Mouse (Mus musculus): ENCODE measurements at regions not wholly inside any gene's neighbourhood (a gene's known extent, or its start where the extent isn't known, plus 50 kb on each side); places are given as distances from the start of the nearest gene placed in this dataset.

DNA sequence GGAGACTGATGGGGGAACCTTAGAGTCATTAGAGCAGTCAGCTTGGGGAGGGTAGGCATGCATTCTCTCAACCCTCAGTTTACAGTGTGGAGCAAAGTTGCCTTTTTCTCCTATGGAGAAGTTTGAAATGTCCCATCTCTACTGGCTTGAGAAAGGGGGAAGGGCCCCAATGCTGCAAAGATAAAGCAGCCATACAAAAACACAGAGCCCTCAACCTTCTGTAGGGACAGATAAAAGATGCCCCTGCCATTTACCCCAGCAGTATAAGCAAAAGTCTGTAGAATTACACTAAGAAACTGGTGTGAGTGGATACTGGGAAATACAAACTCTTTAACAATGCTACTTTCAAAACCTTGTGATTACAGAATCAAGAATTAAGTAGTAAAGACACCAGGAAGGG is 71.9 kb upstream of the Tmem215 start:
- TF ChIP-seq CTCF (IDR thresholded peaks at IDR 0.05) = no peak
- ATAC-seq (ENCODE audit: low FRiP score) (no peak), DNase-seq (ENCODE audit: low spot score) (no peak)
- H3K9ac ChIP-seq (replicated peaks; ENCODE audit: low read length, poor library complexity, severe bottlenecking) = no peak overlapping the region
- no peaks in the 10 kb centered on the region for H3K4me1 ChIP-seq (ENCODE audit: insufficient read depth, low read length)
- H3K4me3 ChIP-seq (ENCODE audit: low read depth, low read length) = no peak overlapping the region
- no peaks in the 10 kb centered on the region for H3K9me3 ChIP-seq (ENCODE audit: low read length)
- H3K36me3 ChIP-seq (ENCODE audit: insufficient read depth, low read length) = no peaks in the 10 kb centered on the region
- H3K4me2 ChIP-seq (ENCODE audit: low read depth, low read length, poor library complexity, severe bottlenecking) = no peak overlapping the region
- no peaks in the 10 kb centered on the region for H3K27me3 ChIP-seq (ENCODE audit: insufficient read depth, low read length)
- no peak overlapping the region for H3K27ac ChIP-seq (ENCODE audit: low read depth, low read length)

DNA sequence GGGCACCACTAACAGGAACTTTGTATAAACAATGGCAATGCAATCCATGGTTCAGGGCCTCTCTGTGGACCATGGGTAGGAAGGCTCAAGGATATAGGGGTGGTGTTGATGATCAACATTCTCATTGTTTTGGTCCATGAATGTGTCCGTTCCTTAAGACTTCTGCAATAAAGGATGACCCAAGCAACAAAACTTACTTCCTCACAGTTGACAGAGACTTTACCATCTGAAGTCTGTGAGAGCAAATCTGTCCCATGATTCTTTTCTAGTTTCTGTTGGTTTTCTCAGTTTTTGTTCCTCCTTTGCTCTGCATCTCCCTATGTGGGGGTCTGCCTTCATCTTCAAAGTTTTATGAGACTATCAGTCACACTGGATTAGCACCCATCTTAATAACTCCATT is 81.8 kb upstream of the Tmem215 start:
- 82% methylated on average over 1 of the region's 1 CpGs for WGBS

DNA sequence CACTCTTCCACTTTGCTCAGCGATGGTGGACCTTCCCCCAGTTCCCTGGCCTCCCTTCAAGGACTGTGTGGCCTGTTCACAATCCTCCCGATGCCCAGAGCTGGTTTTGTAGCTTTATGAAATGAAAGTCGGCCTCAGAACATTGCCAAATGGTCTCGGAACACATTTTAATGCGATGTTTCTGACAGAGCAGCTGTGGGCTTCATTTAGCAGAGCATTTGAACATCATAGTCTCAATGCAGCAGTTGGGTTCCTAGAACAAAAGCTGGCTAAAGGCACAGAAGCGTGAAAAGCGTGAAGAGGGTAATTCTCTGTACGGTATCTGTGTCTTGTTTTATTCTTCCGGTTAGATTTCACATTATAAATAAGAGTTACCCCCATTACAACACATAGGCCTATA is 86.7 kb upstream of the Tmem215 start:
- Histone ChIP-seq H3K36me3 (ENCODE audit: insufficient read depth, low read length) (no peaks in the 10 kb centered on the region), H3K4me2 (ENCODE audit: low read depth, low read length, poor library complexity, severe bottlenecking) (no peak overlapping the region), H3K27me3 (ENCODE audit: insufficient read depth, low read length) (no peaks in the 10 kb centered on the region), H3K27ac (ENCODE audit: low read depth, low read length) (no peak overlapping the region), H3K9me3 (ENCODE audit: low read length) (no peaks in the 10 kb centered on the region), H3K4me1 (ENCODE audit: insufficient read depth, low read length) (no peaks in the 10 kb centered on the region), H3K9ac (replicated peaks; ENCODE audit: low read length, poor library complexity, severe bottlenecking) (no peak overlapping the region), H3K4me3 (ENCODE audit: low read depth, low read length) (no peak overlapping the region)
- ATAC-seq (ENCODE audit: low FRiP score) (no peak), DNase-seq (ENCODE audit: low spot score) (peak; percentile 14)
- TF ChIP-seq CTCF (IDR thresholded peaks at IDR 0.05) = no peak
- WGBS = 57% methylated on average over 9 of the region's 9 CpGs

More for the DNA sequence above, 81.8 kb upstream of the Tmem215 start:
- Histone ChIP-seq H3K4me3 (ENCODE audit: low read depth, low read length) (no peak overlapping the region), H3K9ac (replicated peaks; ENCODE audit: low read length, poor library complexity, severe bottlenecking) (no peak overlapping the region), H3K4me2 (ENCODE audit: low read depth, low read length, poor library complexity, severe bottlenecking) (no peak overlapping the region), H3K9me3 (ENCODE audit: low read length) (no peaks in the 10 kb centered on the region), H3K27ac (ENCODE audit: low read depth, low read length) (no peak overlapping the region), H3K4me1 (ENCODE audit: insufficient read depth, low read length) (no peaks in the 10 kb centered on the region), H3K36me3 (ENCODE audit: insufficient read depth, low read length) (no peaks in the 10 kb centered on the region), H3K27me3 (ENCODE audit: insufficient read depth, low read length) (no peaks in the 10 kb centered on the region)
- no peak for DNase-seq (ENCODE audit: low spot score)
- no peak for ATAC-seq (ENCODE audit: low FRiP score)
- TF ChIP-seq CTCF (IDR thresholded peaks at IDR 0.05) = no peak

DNA sequence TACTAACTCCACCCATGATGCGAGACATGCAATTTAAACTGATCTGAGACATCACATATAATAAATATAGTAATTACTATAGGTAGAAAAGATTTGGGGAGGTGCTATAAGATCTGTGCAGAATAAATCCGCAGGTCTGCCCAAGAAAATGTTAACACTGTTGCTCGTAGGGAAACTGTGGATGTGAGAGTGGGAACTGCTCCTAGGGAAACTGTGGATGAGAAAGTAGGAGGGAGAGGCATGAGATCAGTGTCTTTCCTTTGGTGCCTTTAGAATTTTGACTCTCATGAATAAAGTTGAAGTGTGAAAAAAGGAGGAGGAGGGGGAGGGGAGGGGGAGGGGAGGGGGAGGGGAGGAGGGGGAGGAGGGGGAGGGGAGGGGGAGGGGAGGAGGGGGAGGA is 87.3 kb upstream of the Tmem215 start:
- ATAC-seq (ENCODE audit: low FRiP score) (no peak), DNase-seq (ENCODE audit: low spot score) (no peak)
- no peak overlapping the region for H3K9ac ChIP-seq (replicated peaks; ENCODE audit: low read length, poor library complexity, severe bottlenecking)
- no peak overlapping the region for H3K4me2 ChIP-seq (ENCODE audit: low read depth, low read length, poor library complexity, severe bottlenecking)
- no peak overlapping the region for H3K27ac ChIP-seq (ENCODE audit: low read depth, low read length)
- no peak overlapping the region for H3K4me3 ChIP-seq (ENCODE audit: low read depth, low read length)
- H3K4me1 ChIP-seq (ENCODE audit: insufficient read depth, low read length) = no peaks in the 10 kb centered on the region
- no peaks in the 10 kb centered on the region for H3K27me3 ChIP-seq (ENCODE audit: insufficient read depth, low read length)
- H3K9me3 ChIP-seq (ENCODE audit: low read length) = no peaks in the 10 kb centered on the region
- TF ChIP-seq CTCF (IDR thresholded peaks at IDR 0.05) = no peak
- no peaks in the 10 kb centered on the region for H3K36me3 ChIP-seq (ENCODE audit: insufficient read depth, low read length)
- 86% methylated on average over 3 of the region's 3 CpGs for WGBS

DNA sequence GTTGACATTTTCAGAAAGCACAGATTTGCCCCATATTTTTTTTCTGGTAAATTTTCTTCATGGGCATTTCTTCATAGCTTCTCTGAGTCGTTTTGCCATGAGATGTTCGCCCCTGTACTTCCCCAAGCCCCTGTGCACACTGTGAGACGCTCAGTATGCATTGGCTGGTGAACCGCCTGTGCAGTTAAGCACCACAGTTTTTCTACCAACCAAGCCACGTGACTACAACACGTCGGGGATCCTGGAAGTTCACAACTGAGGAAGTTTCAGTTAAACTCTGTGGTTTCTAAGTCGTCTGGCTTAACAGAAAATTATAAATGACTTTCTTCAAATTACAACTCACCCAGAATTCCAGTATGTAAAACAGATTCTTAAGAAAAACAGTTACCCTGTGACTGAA is 91.7 kb upstream of the Tmem215 start:
- no peak overlapping the region for H3K27ac ChIP-seq (ENCODE audit: low read depth, low read length)
- no peak overlapping the region for H3K9ac ChIP-seq (replicated peaks; ENCODE audit: low read length, poor library complexity, severe bottlenecking)
- H3K36me3 ChIP-seq (ENCODE audit: insufficient read depth, low read length) = no peaks in the 10 kb centered on the region
- no peak for TF ChIP-seq CTCF (IDR thresholded peaks at IDR 0.05)
- no peaks in the 10 kb centered on the region for H3K4me1 ChIP-seq (ENCODE audit: insufficient read depth, low read length)
- H3K4me2 ChIP-seq (ENCODE audit: low read depth, low read length, poor library complexity, severe bottlenecking) = no peak overlapping the region
- ATAC-seq (ENCODE audit: low FRiP score) = no peak
- no peak overlapping the region for H3K4me3 ChIP-seq (ENCODE audit: low read depth, low read length)
- no peaks in the 10 kb centered on the region for H3K27me3 ChIP-seq (ENCODE audit: insufficient read depth, low read length)
- H3K9me3 ChIP-seq (ENCODE audit: low read length) = no peaks in the 10 kb centered on the region
- 81% methylated on average over 8 of the region's 8 CpGs for whole genome bisulfite sequencing
- DNase-seq (ENCODE audit: low spot score) = no peak

DNA sequence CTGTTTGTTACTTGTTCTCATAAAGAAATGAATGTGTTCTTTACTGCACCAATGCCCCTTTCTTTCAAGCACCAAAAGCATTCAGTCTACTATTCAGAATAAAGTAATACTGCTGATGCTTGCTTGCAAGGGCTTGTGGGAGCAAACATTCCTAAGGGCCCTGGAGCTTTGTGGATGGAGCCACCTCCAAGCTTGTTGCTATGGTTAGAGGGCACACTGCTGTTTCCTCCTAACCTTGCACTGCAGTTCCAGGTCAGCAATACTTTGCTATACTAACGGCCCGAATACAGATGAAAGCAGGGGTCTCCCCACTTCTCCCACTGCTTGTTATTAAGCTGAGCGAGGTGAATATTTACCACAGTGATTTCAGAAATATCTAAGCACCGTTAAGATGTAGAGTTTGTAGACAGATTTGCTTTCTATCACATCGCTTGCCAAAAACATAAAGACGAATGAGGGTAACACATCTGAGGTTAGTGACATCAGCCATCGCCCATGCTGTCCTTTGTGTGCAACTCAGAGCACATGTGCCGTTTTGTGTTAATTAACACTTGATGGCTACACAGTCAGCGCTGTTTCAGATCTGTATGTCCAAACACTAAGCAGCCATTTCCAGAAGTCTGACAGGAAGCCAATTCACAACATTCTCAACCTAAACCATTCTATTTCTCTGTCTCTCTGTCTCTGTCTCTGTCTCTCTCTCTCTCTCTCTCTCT is 96.4 kb upstream of the Ndufb6 start:
- no peak for ATAC-seq (ENCODE audit: low FRiP score)
- Histone ChIP-seq H3K9me3 (ENCODE audit: low read length) (no peaks in the 10 kb centered on the region), H3K4me3 (ENCODE audit: low read depth, low read length) (no peak overlapping the region), H3K27ac (ENCODE audit: low read depth, low read length) (no peak overlapping the region), H3K36me3 (ENCODE audit: insufficient read depth, low read length) (no peaks in the 10 kb centered on the region), H3K4me1 (ENCODE audit: insufficient read depth, low read length) (no peaks in the 10 kb centered on the region), H3K9ac (replicated peaks; ENCODE audit: low read length, poor library complexity, severe bottlenecking) (no peak overlapping the region), H3K4me2 (ENCODE audit: low read depth, low read length, poor library complexity, severe bottlenecking) (no peak overlapping the region), H3K27me3 (ENCODE audit: insufficient read depth, low read length) (no peaks in the 10 kb centered on the region)
- WGBS = 74% methylated on average over 9 of the region's 9 CpGs
- TF ChIP-seq CTCF (IDR thresholded peaks at IDR 0.05) = no peak
- DNase-seq (ENCODE audit: low spot score) = no peak
